Mouse (Mus musculus) liver, adult (tissue): ENCODE measurements at regions not wholly inside any gene's neighbourhood (a gene's known extent, or its start where the extent isn't known, plus 50 kb on each side); places are given as distances from the start of the nearest gene placed in this dataset.

Experiments
- GATA4 ChIP-seq: IDR thresholded peaks from 2 replicates; pipeline ENCODE4 v1.6.1; 2014; ENCODE audit warnings: mild to moderate bottlenecking, low read length; ENCODE audit not compliant: insufficient replicate concordance

GRCm38 (mm10) chr12:93812963-93813733, 1878.9 kb upstream of the Flrt2 start:
- no peak for TF ChIP-seq GATA4

DNA sequence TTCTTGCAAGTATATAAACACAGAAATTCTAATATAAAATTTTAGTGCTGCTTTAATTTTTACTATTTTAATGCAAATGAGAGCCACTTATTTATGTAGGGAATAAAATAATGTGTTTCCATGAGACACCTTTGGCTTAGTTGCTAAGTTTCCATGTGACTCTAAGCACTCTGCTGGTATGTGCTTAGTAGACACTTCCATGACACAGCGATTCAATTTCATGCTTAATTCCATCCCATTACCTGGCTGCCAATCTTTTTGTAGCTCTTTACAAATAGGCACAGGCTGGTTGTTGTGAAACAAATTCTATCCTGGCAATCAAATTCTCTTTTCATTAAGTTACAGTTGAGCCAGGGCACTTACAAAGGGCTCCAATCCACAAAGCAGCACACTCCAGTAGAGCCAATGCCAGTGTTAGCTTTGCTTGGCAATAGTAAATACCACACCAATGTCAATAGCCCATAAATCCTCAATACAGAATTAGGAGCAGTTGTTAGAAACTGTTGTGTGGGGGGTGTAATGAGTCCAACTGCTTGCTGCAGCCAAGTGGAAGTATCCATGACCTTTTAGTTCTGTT, 1841.0 kb upstream of the Flrt2 start:
- TF ChIP-seq GATA4, result no peak

DNA sequence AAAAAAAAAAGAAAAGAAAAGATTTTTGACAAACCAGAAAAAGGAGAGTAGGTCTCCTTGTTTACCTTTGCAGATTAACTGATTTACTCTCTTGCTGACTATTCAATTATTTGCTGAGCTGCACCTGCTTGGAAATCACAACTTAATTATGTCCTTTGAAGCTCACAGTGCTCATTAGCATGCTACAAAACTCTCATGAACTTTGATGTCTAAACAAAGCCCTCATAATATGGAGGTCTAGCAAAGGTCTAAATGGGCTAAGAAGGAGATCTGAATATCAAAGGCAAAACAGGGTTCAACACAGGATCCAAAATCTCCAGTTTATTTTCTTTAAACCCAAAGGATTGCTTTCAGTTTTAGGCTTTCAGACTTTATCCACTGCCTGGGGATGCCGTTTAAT, 1840.4 kb upstream of the Flrt2 start:
- TF ChIP-seq GATA4, result no peak

DNA sequence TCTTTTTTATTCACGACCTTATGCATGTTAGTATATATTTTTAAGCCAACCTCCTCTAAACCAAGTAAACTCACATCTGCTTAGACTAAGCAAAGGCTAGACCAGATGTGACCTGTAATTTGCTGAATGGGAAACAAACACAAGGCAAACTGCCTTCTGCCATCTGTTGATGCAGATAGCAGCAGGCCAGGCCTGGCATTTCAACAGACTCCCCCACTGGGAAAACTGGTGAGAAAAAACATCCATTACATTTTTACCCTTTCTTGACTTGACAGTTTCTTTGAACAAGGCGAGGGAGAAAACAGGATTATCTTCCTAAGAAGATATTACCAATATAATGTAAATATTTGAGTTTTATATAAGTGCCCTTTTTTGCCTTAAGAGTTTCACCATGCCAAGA, 1806.1 kb upstream of the Flrt2 start:
- TF ChIP-seq GATA4, result no peak

GRCm38 (mm10) chr12:93890109-93890508, 1801.9 kb upstream of the Flrt2 start:
- TF ChIP-seq GATA4, result no peak

- no peak for TF ChIP-seq GATA4
Observed at GRCm38 (mm10) chr12:93960869-93961268, 1731.2 kb upstream of the Flrt2 start.

DNA sequence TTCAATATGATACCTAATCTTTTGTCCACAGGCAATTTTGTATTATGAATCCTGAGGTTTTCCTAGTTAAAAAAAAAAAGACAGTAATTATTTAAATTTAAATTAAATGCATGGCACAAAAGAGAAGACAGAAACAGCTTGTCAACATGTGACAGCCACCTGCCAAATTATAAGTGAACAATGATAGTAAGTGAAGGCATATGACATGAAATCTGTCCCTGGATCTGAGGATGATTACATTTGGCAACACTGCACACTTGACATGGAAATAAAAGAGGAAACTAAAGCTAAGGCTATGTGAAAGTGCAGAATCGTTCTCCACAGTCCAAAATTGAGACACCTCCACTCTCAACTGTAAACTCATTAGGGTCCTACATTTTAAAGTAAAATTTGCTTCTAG, 1710.7 kb upstream of the Flrt2 start:
- no peak for TF ChIP-seq GATA4

GRCm38 (mm10) chr12:93991531-93991930, 1700.5 kb upstream of the Flrt2 start:
- TF ChIP-seq GATA4, result no peak

- no peak for TF ChIP-seq GATA4
Observed at GRCm38 (mm10) chr12:93993875-93994274, 1698.2 kb upstream of the Flrt2 start.

- no peak for TF ChIP-seq GATA4
Observed at GRCm38 (mm10) chr12:94015946-94016345, 1676.1 kb upstream of the Flrt2 start.

DNA sequence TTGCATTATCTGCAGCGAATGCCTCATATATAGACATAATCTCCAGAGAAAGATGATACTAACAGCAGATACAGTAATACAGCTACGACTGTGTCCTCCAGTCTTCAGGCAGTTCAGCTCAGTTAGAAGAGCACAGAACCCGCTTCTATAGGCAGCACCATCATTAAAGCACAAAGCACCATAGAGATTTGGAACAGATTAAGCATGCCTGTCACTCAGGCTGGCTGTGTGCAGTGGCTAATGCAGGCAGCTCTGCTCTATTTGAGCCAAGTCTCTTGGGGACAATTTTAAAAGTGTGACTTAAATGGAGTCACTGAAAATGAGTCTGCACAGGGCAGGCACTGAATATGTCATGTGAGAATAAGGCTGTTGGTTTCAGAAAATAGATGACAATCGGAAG, 1660.7 kb upstream of the Flrt2 start:
- TF ChIP-seq GATA4, result no peak

DNA sequence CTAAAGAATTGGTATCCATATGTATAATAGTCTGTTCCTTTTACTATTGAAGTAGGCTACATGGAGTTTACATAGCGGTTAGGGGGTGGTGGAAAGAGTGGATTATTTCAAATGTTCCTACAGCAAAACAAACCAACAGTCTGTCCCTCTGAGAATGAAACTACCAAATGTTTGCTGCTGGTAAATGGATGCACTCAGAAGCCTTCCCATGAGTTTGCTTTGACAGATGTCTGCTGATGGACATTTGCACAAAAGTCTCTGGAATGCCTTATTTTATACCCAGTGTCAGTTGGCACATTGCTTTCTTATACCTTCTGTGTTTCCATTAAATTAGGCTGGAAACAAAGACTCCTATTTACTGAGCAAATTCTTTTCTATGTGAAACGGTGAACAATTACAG, 1644.1 kb upstream of the Flrt2 start:
- no peak for TF ChIP-seq GATA4

- no peak for TF ChIP-seq GATA4
Observed at GRCm38 (mm10) chr12:94057767-94058166, 1634.3 kb upstream of the Flrt2 start.

GRCm38 (mm10) chr12:94059641-94060040, 1632.4 kb upstream of the Flrt2 start:
- no peak for TF ChIP-seq GATA4

DNA sequence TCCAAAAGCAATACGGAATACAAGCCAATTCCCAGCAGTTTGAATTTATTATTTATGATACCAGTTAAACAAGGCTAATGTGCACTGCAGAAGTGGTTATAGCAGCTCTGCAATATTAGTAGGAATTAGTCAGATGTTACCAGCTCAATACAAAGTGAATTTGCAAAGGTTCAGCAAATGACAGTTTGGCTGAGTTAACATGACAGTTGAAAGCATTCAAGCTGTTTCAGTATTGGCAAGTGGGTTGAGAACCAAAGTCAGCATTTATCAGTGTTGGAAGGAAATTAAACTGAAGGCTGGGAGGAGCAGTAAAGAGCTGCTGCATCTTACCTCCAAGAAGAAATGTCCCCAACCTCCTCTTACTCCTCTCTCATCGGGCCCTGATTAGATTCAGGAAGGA, 1631.7 kb upstream of the Flrt2 start:
- TF ChIP-seq GATA4, result no peak

DNA sequence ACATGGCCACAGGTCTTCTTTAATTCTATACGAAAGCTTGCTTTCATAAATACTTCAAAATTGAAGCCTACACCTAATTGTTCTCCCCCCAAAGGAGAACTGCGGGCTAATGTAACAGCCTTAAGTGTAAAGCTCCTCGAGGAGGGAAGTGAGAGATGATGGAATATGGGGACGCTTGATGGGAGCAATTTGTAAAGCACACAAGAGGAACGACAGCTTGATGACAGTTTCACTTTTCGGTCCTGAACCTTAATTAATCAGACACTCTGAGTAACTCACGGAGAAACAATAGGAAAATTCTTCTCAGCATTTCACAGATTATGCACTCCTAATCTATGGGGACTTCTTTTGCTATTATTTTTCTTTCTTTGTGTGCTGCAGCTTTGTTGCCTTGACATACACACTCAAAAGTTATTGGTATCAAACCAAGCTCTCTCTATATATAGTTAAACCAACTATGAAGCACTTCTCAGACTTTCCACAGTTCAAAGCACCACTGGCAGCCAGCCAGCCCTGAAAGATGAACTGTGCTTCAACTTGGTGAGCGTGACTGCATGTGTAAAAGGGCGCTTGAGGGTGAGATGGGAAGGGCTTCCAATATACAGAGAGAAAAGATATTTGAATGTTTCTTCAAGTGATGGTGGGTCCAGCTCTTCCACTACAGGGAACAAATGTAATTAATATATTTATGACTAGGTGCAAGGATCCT, 1625.4 kb upstream of the Flrt2 start:
- no peak for TF ChIP-seq GATA4
